Mouse (Mus musculus) heart, postnatal 0 days (tissue): ENCODE data around the gene Adgrf5. TPM values are rescaled to one million over a fixed set of nuclear protein-coding genes. Genes with fewer than 3 reads are reported as not detected.

Experiments
- ATAC-seq: fragments of 200-750 bp; cut with Nextera tagmentation; 2 replicates; pipeline ENCODE4 v1.8.0; 2017; ENCODE audit warnings: low read depth, moderate number of reproducible peaks, moderate library complexity; ENCODE audit not compliant: insufficient read depth
- DNase-seq: peaks from one replicate; pipeline ENCODE4 v3.0.0-alpha.2; 2016; ENCODE audit warnings: low spot score
- H3K27ac ChIP-seq: fragments of 300-500 bp; sonication (generic); 2 replicates; pipeline ENCODE4 v1.5.1; 2014; ENCODE audit warnings: low read depth, mild to moderate bottlenecking
- H3K27me3 ChIP-seq: fragments of 300-500 bp; sonication (generic); 2 replicates; pipeline ENCODE4 v1.6.1; 2014; ENCODE audit warnings: low read length, mixed read lengths; ENCODE audit not compliant: control insufficient read depth, insufficient read depth
- H3K36me3 ChIP-seq: fragments of 300-500 bp; sonication (generic); replicated peaks from 2 replicates; pipeline ENCODE4 v1.6.1; 2014; ENCODE audit warnings: low read length, mixed read lengths; ENCODE audit not compliant: control insufficient read depth, insufficient read depth
- H3K4me1 ChIP-seq: fragments of 300-500 bp; sonication (generic); 2 replicates; pipeline ENCODE4 v1.6.1; 2014; ENCODE audit warnings: antibody characterized with exemption; ENCODE audit not compliant: control insufficient read depth, insufficient read depth
- H3K4me2 ChIP-seq: fragments of 300-500 bp; sonication (generic); 2 replicates; pipeline ENCODE4 v1.6.1; 2014; ENCODE audit warnings: low read depth, mild to moderate bottlenecking, low read length, moderate library complexity
- H3K4me3 ChIP-seq: fragments of 300-500 bp; sonication (generic); 2 replicates; pipeline ENCODE4 v1.5.1; 2014; ENCODE audit warnings: low read depth, low read length
- H3K9ac ChIP-seq: fragments of 300-500 bp; sonication (generic); replicated peaks from 2 replicates; pipeline ENCODE4 v1.6.1; 2014; ENCODE audit warnings: low read depth, low read length, mixed read lengths
- H3K9me3 ChIP-seq: fragments of 300-500 bp; sonication (generic); replicated peaks from 2 replicates; pipeline ENCODE4 v1.6.1; 2016; ENCODE audit warnings: low read length; ENCODE audit not compliant: control insufficient read depth
- CTCF ChIP-seq: IDR thresholded peaks from 2 replicates; pipeline ENCODE4 v1.5.1; 2016; ENCODE audit warnings: antibody characterized with exemption, control low read depth, low read depth
- EP300 ChIP-seq: IDR thresholded peaks from 2 replicates; pipeline ENCODE4 v1.6.1; 2016; ENCODE audit warnings: antibody characterized with exemption, low read depth
- WGBS: fragments of 180-500 bp; shearing (Covaris S2); extraction: QIAGEN DNeasy Blood & Tissue Kit; methylation state at CpG from one replicate; pipeline ENCODE4 v1.1.7; 2014; 5-methylcytosine and 5-hydroxymethylcytosine counted together
- polyA plus RNA-seq: library from polyadenylated mRNA; unstranded; fragments of >200 nt; fragmentation: Nextera tagmentation; extraction: Ambion mirVana; gene quantifications from 2 replicates; pipeline ENCODE4 v1.2.1, GENCODE M21; 2015
- total RNA-seq: library from RNA; depleted of rRNA; stranded (reverse); fragments of >200 nt; gene quantifications from 2 replicates; pipeline ENCODE4 v1.2.3, GENCODE M21; 2014; ENCODE audit warnings: low replicate concordance

Adgrf5 gene
- total and polyA plus RNA-seq, 2 experiments from 2014 or later: 19.1 to 89.0 TPM

- 34% methylated on average over 5 of the region's 5 CpGs for WGBS
- Histone ChIP-seq H3K4me2 (no peak overlapping the region), H3K4me3 (no peak overlapping the region), H3K27me3 (no peaks in the 10 kb centered on the region), H3K9ac (no peak overlapping the region), H3K27ac (no peak overlapping the region), H3K9me3 (no peaks in the 10 kb centered on the region), H3K4me1 (no peaks in the 10 kb centered on the region), H3K36me3 (no peaks in the 10 kb centered on the region)
- no peak for ATAC-seq
- DNase-seq: no peak
- TF ChIP-seq CTCF (no peak), EP300 (no peak)
Measured at GRCm38 (mm10) chr17:43431692-43432091, 71.4 kb downstream of the Adgrf5 start.

GRCm38 (mm10) chr17:43434485-43434884 lies 74.2 kb downstream of the Adgrf5 start:
- TF ChIP-seq CTCF (no peak), EP300 (no peak)

GRCm38 (mm10) chr17:43451216-43451615 lies 91.0 kb downstream of the Adgrf5 start:
- TF ChIP-seq CTCF (no peak), EP300 (no peak)
- Histone ChIP-seq H3K27me3 (no peaks in the 10 kb centered on the region), H3K4me1 (no peaks in the 10 kb centered on the region), H3K27ac (no peak overlapping the region), H3K36me3 (no peaks in the 10 kb centered on the region), H3K9me3 (no peaks in the 10 kb centered on the region), H3K9ac (no peak overlapping the region), H3K4me3 (no peak overlapping the region), H3K4me2 (no peak overlapping the region)
- ATAC-seq: no peak
- whole genome bisulfite sequencing: 50% methylated on average over 1 of the region's 1 CpGs
- DNase-seq: no peak

More at GRCm38 (mm10) chr17:43434485-43434884, 74.2 kb downstream of the Adgrf5 start:
- Histone ChIP-seq H3K9ac (no peak overlapping the region), H3K4me3 (no peak overlapping the region), H3K4me1 (no peaks in the 10 kb centered on the region), H3K9me3 (no peaks in the 10 kb centered on the region), H3K4me2 (no peak overlapping the region), H3K27ac (no peak overlapping the region), H3K27me3 (no peaks in the 10 kb centered on the region), H3K36me3 (peaks cover 6% of the 10 kb centered on the region; the same call in 1 of the 2 replicates)
- 59% methylated on average over 8 of the region's 8 CpGs for WGBS
- DNase-seq (peak; percentile 39), ATAC-seq (peak; percentile 55; the same call in 1 of the 2 replicates)

GRCm38 (mm10) chr17:43458598-43458997 lies 98.3 kb downstream of the Adgrf5 start:
- no peak overlapping the region for H3K27ac ChIP-seq
- H3K4me2 ChIP-seq: no peak overlapping the region
- no peaks in the 10 kb centered on the region for H3K9me3 ChIP-seq
- H3K4me3 ChIP-seq: no peak overlapping the region
- H3K27me3 ChIP-seq: no peaks in the 10 kb centered on the region
- no peak for TF ChIP-seq EP300
- peak; percentile 78 for TF ChIP-seq CTCF
- no peaks in the 10 kb centered on the region; the same call in 1 of the 2 replicates for H3K36me3 ChIP-seq
- ATAC-seq (peak; percentile 55), DNase-seq (peak; percentile 86)
- 12% methylated on average over 9 of the region's 9 CpGs for WGBS
- H3K9ac ChIP-seq: no peak overlapping the region
- H3K4me1 ChIP-seq: no peaks in the 10 kb centered on the region

GRCm38 (mm10) chr17:43459737-43460230 lies 99.5 kb downstream of the Adgrf5 start:
- Histone ChIP-seq H3K4me2 (no peak overlapping the region), H3K36me3 (no peaks in the 10 kb centered on the region; the same call in 1 of the 2 replicates), H3K4me1 (no peaks in the 10 kb centered on the region), H3K27me3 (no peaks in the 10 kb centered on the region), H3K9ac (no peak overlapping the region), H3K9me3 (no peaks in the 10 kb centered on the region), H3K4me3 (no peak overlapping the region), H3K27ac (no peak overlapping the region)
- TF ChIP-seq EP300 (no peak), CTCF (no peak)
- WGBS: 56% methylated on average over 12 of the region's 12 CpGs
- ATAC-seq (no peak), DNase-seq (no peak)
